Mouse (Mus musculus): ENCODE data around the gene Vmn2r13. TPM values are rescaled to one million over a fixed set of nuclear protein-coding genes. Genes with fewer than 3 reads are reported as not detected.
"Not testable (repeated sequence)": the region's sequence is repeated elsewhere in the genome, so short reads cannot be mapped to it uniquely, and the experiment has no call there.

Gene Vmn2r13
- not detected in 2 replicates for polyA plus RNA-seq (2014; fragmentation: Nextera tagmentation; extraction: Ambion mirVana)

- not testable (repeated sequence) for DNase-seq (ENCODE audit: low spot score); H3K27ac ChIP-seq (ENCODE audit: low read depth, low read length); H3K4me3 ChIP-seq (ENCODE audit: low read depth, low read length); H3K4me2 ChIP-seq (ENCODE audit: low read depth, low read length, severe bottlenecking); H3K27me3 ChIP-seq (ENCODE audit: control insufficient read depth, insufficient read depth, low read length); H3K36me3 ChIP-seq (ENCODE audit: control insufficient read depth, insufficient read depth, low read length); H3K4me1 ChIP-seq (replicated peaks; ENCODE audit: control insufficient read depth, insufficient read depth, low read length); H3K9me3 ChIP-seq (ENCODE audit: control insufficient read depth, low read length); ATAC-seq (replicated peaks; ENCODE audit: low FRiP score); H3K9ac ChIP-seq (ENCODE audit: low read length)
- WGBS: 61% methylated on average over 2 of the region's 2 CpGs
These were observed at the start of gene Vmn2r13 for GRCm38 (mm10) chr5:109192099-109192498. Vmn2r13 (minus strand) TSS chr5:109192199.

GRCm38 (mm10) chr5:109224608-109225007 lies 32.6 kb upstream of the Vmn2r13 start, which contains the start of gene Vmn2r14:
Vmn2r14 (minus strand) TSS chr5:109224708.
- Histone ChIP-seq H3K36me3 (ENCODE audit: control insufficient read depth, insufficient read depth, low read length) (no peaks in the 10 kb centered on the region), H3K4me3 (ENCODE audit: low read depth, low read length) (no peak within 1 kb of the TSS), H3K9me3 (ENCODE audit: control insufficient read depth, low read length) (no peaks in the 10 kb centered on the region; the same call in 1 of the 2 replicates), H3K9ac (ENCODE audit: low read length) (no peak within 1 kb of the TSS), H3K4me2 (ENCODE audit: low read depth, low read length, severe bottlenecking) (no peak within 1 kb of the TSS), H3K4me1 (replicated peaks; ENCODE audit: control insufficient read depth, insufficient read depth, low read length) (no peaks in the 10 kb centered on the region), H3K27me3 (ENCODE audit: control insufficient read depth, insufficient read depth, low read length) (no peaks in the 10 kb centered on the region), H3K27ac (ENCODE audit: low read depth, low read length) (no peak within 1 kb of the TSS)
- no peak for DNase-seq (ENCODE audit: low spot score)
- no peak for ATAC-seq (replicated peaks; ENCODE audit: low FRiP score)
- 77% methylated on average over 3 of the region's 3 CpGs for WGBS

GRCm38 (mm10) chr5:109166851-109167250 lies 25.1 kb downstream of the Vmn2r13 start:
- not testable (repeated sequence) for H3K9ac ChIP-seq (ENCODE audit: low read length); H3K4me2 ChIP-seq (ENCODE audit: low read depth, low read length, severe bottlenecking); H3K36me3 ChIP-seq (ENCODE audit: control insufficient read depth, insufficient read depth, low read length); H3K4me1 ChIP-seq (replicated peaks; ENCODE audit: control insufficient read depth, insufficient read depth, low read length); H3K4me3 ChIP-seq (ENCODE audit: low read depth, low read length); H3K9me3 ChIP-seq (ENCODE audit: control insufficient read depth, low read length); H3K27ac ChIP-seq (ENCODE audit: low read depth, low read length); H3K27me3 ChIP-seq (ENCODE audit: control insufficient read depth, insufficient read depth, low read length); DNase-seq (ENCODE audit: low spot score); ATAC-seq (replicated peaks; ENCODE audit: low FRiP score)
- WGBS: 79% methylated on average over 4 of the region's 4 CpGs

GRCm38 (mm10) chr5:109160121-109160520 lies 31.9 kb downstream of the Vmn2r13 start:
- Histone ChIP-seq H3K27ac (ENCODE audit: low read depth, low read length) (no peak overlapping the region), H3K36me3 (ENCODE audit: control insufficient read depth, insufficient read depth, low read length) (no peaks in the 10 kb centered on the region), H3K4me2 (ENCODE audit: low read depth, low read length, severe bottlenecking) (no peak overlapping the region), H3K4me3 (ENCODE audit: low read depth, low read length) (no peak overlapping the region), H3K9me3 (ENCODE audit: control insufficient read depth, low read length) (no peaks in the 10 kb centered on the region; the same call in 1 of the 2 replicates), H3K4me1 (replicated peaks; ENCODE audit: control insufficient read depth, insufficient read depth, low read length) (no peaks in the 10 kb centered on the region), H3K9ac (ENCODE audit: low read length) (no peak overlapping the region), H3K27me3 (ENCODE audit: control insufficient read depth, insufficient read depth, low read length) (no peaks in the 10 kb centered on the region)
- no peak for ATAC-seq (replicated peaks; ENCODE audit: low FRiP score)
- no peak for DNase-seq (ENCODE audit: low spot score)
- 88% methylated on average over 5 of the region's 5 CpGs for WGBS

GRCm38 (mm10) chr5:109159576-109159975 lies 32.4 kb downstream of the Vmn2r13 start:
- H3K27ac ChIP-seq (ENCODE audit: low read depth, low read length); H3K27me3 ChIP-seq (ENCODE audit: control insufficient read depth, insufficient read depth, low read length); H3K4me1 ChIP-seq (replicated peaks; ENCODE audit: control insufficient read depth, insufficient read depth, low read length); H3K36me3 ChIP-seq (ENCODE audit: control insufficient read depth, insufficient read depth, low read length); DNase-seq (ENCODE audit: low spot score); H3K9ac ChIP-seq (ENCODE audit: low read length); H3K9me3 ChIP-seq (ENCODE audit: control insufficient read depth, low read length); H3K4me3 ChIP-seq (ENCODE audit: low read depth, low read length); ATAC-seq (replicated peaks; ENCODE audit: low FRiP score); H3K4me2 ChIP-seq (ENCODE audit: low read depth, low read length, severe bottlenecking): not testable (repeated sequence)
- WGBS: 87% methylated on average over 1 of the region's 1 CpGs

GRCm38 (mm10) chr5:109158488-109159485 lies 33.2 kb downstream of the Vmn2r13 start:
- H3K4me3 ChIP-seq (ENCODE audit: low read depth, low read length); DNase-seq (ENCODE audit: low spot score); ATAC-seq (replicated peaks; ENCODE audit: low FRiP score); H3K4me2 ChIP-seq (ENCODE audit: low read depth, low read length, severe bottlenecking); H3K4me1 ChIP-seq (replicated peaks; ENCODE audit: control insufficient read depth, insufficient read depth, low read length); H3K27ac ChIP-seq (ENCODE audit: low read depth, low read length); H3K36me3 ChIP-seq (ENCODE audit: control insufficient read depth, insufficient read depth, low read length); H3K9me3 ChIP-seq (ENCODE audit: control insufficient read depth, low read length); H3K27me3 ChIP-seq (ENCODE audit: control insufficient read depth, insufficient read depth, low read length); H3K9ac ChIP-seq (ENCODE audit: low read length): not testable (repeated sequence)
- 80% methylated on average over 14 of the region's 14 CpGs for WGBS

- H3K9me3 ChIP-seq (ENCODE audit: control insufficient read depth, low read length): no peaks in the 10 kb centered on the region; the same call in 1 of the 2 replicates
- 89% methylated on average over 2 of the region's 2 CpGs for WGBS
These were observed 52.5 kb downstream of the Vmn2r13 start for GRCm38 (mm10) chr5:109139546-109139945.

GRCm38 (mm10) chr5:109136731-109137130 lies 55.3 kb downstream of the Vmn2r13 start:
- DNase-seq (ENCODE audit: low spot score): no peak
- no peak overlapping the region for H3K9ac ChIP-seq (ENCODE audit: low read length)
- no peak for ATAC-seq (replicated peaks; ENCODE audit: low FRiP score)
- no peaks in the 10 kb centered on the region; the same call in 1 of the 2 replicates for H3K9me3 ChIP-seq (ENCODE audit: control insufficient read depth, low read length)
- no peaks in the 10 kb centered on the region for H3K4me1 ChIP-seq (replicated peaks; ENCODE audit: control insufficient read depth, insufficient read depth, low read length)
- no peaks in the 10 kb centered on the region for H3K27me3 ChIP-seq (ENCODE audit: control insufficient read depth, insufficient read depth, low read length)
- 80% methylated on average over 2 of the region's 2 CpGs for WGBS
- H3K4me3 ChIP-seq (ENCODE audit: low read depth, low read length): no peak overlapping the region
- H3K4me2 ChIP-seq (ENCODE audit: low read depth, low read length, severe bottlenecking): no peak overlapping the region
- no peak overlapping the region for H3K27ac ChIP-seq (ENCODE audit: low read depth, low read length)
- H3K36me3 ChIP-seq (ENCODE audit: control insufficient read depth, insufficient read depth, low read length): no peaks in the 10 kb centered on the region

More at GRCm38 (mm10) chr5:109139546-109139945, 52.5 kb downstream of the Vmn2r13 start:
- no peak overlapping the region for H3K27ac ChIP-seq (ENCODE audit: low read depth, low read length)
- no peak overlapping the region for H3K4me3 ChIP-seq (ENCODE audit: low read depth, low read length)
- no peak for ATAC-seq (replicated peaks; ENCODE audit: low FRiP score)
- no peaks in the 10 kb centered on the region for H3K36me3 ChIP-seq (ENCODE audit: control insufficient read depth, insufficient read depth, low read length)
- DNase-seq (ENCODE audit: low spot score): no peak
- no peaks in the 10 kb centered on the region for H3K4me1 ChIP-seq (replicated peaks; ENCODE audit: control insufficient read depth, insufficient read depth, low read length)
- H3K4me2 ChIP-seq (ENCODE audit: low read depth, low read length, severe bottlenecking): no peak overlapping the region
- H3K27me3 ChIP-seq (ENCODE audit: control insufficient read depth, insufficient read depth, low read length): no peaks in the 10 kb centered on the region
- H3K9ac ChIP-seq (ENCODE audit: low read length): no peak overlapping the region

Data from forebrain, embryonic 11.5 days (tissue).